Mouse (Mus musculus): ENCODE results near the gene Tnn.

Gene Tnn

GRCm38 (mm10) chr1:160044237-160045021 is 109.0 kb downstream of the Tnn start, which contains the start of gene 4930523C07Rik:
Gene 4930523C07Rik, plus strand, starts transcription at chr1:160044382.
- DNase-seq (ENCODE audit: extremely low read depth, low read depth) = peak; percentile 45

GRCm38 (mm10) chr1:160043271-160043975 is 110.0 kb downstream of the Tnn start:
- no peak for DNase-seq (ENCODE audit: extremely low read depth, low read depth)

- DNase-seq (ENCODE audit: extremely low read depth, low read depth) = no peak
Observed at GRCm38 (mm10) chr1:160042351-160042750, 111.0 kb downstream of the Tnn start.

GRCm38 (mm10) chr1:160041264-160041775 is 112.1 kb downstream of the Tnn start:
- no peak for DNase-seq (ENCODE audit: extremely low read depth, low read depth)

- DNase-seq (ENCODE audit: extremely low read depth, low read depth) = no peak
Observed at GRCm38 (mm10) chr1:160039951-160040645, 113.3 kb downstream of the Tnn start.

GRCm38 (mm10) chr1:160036996-160037521 is 116.3 kb downstream of the Tnn start:
- DNase-seq (ENCODE audit: extremely low read depth, low read depth) = no peak

GRCm38 (mm10) chr1:160035561-160035960 is 117.8 kb downstream of the Tnn start:
- DNase-seq (ENCODE audit: extremely low read depth, low read depth) = no peak
